ENCODE assay signal across 7 mouse cellular contexts in genomic region chr17:26602371-26602885, GRCm38 (mm10). TPM values are rescaled to one million over a fixed set of nuclear protein-coding genes. Genes with fewer than 3 reads are reported as not detected.
DNase-seq lines count a peak whose midpoint lies in the region; ATAC-seq and TF ChIP-seq lines count a peak whose summit lies in the region.

No protein-coding gene starts in this region.

- H3K9ac ChIP-seq in hindbrain, embryonic 15.5 days: no peak overlapping the region
- no peak overlapping the region for H3K9ac ChIP-seq in liver, embryonic 13.5 days

- WGBS in hindbrain, embryonic 15.5 days: 61% methylated on average over 12 of the region's 12 CpGs
- 76% methylated on average over 12 of the region's 12 CpGs for WGBS in liver, embryonic 13.5 days (ENCODE audit: insufficient replicate concordance)

- H3K9me3 ChIP-seq in E14TG2a.4 (ENCODE audit: low read length): no peaks in the 10 kb centered on the region
- no peaks in the 10 kb centered on the region for H3K9me3 ChIP-seq in hindbrain, embryonic 15.5 days
- no peaks in the 10 kb centered on the region for H3K9me3 ChIP-seq in liver, embryonic 13.5 days (replicated peaks)

- peaks cover 54% of the 10 kb centered on the region for H3K36me3 ChIP-seq in E14TG2a.4 (ENCODE audit: insufficient read depth, low read length)
- no peaks in the 10 kb centered on the region for H3K36me3 ChIP-seq in hindbrain, embryonic 15.5 days
- peaks cover 6% of the 10 kb centered on the region for H3K36me3 ChIP-seq in liver, embryonic 13.5 days

- H3K4me2 ChIP-seq in hindbrain, embryonic 15.5 days: no peak overlapping the region
- H3K4me2 ChIP-seq in liver, embryonic 13.5 days: no peak overlapping the region

- H3K4me3 ChIP-seq in E14TG2a.4 (replicated peaks; ENCODE audit: low read length): peak overlapping the region; percentile 50
- H3K4me3 ChIP-seq in embryonic fibroblast, embryonic 13.5 days (ENCODE audit: insufficient read depth, low read length): no peak overlapping the region
- no peak overlapping the region for H3K4me3 ChIP-seq in hindbrain, embryonic 15.5 days
- no peak overlapping the region for H3K4me3 ChIP-seq in liver, embryonic 13.5 days (replicated peaks)

- no peak for TF ChIP-seq CTCF in E14TG2a.4 (conservative IDR thresholded peaks at IDR 0.05; ENCODE audit: low read length)
- TF ChIP-seq CTCF in embryonic fibroblast, embryonic 13.5 days (IDR thresholded peaks at IDR 0.05; ENCODE audit: borderline replicate concordance, insufficient read depth, low read length): no peak

- DNase-seq in 3T3-L1 (ENCODE audit: low read depth, low spot score): peak; percentile 58
- no peak for DNase-seq in liver, embryonic 13.5 days
- no peak for DNase-seq in retina, embryonic 14.5 days (ENCODE audit: low spot score)
- no peak for DNase-seq in thymus, postnatal 36 days

- ATAC-seq in hindbrain, embryonic 15.5 days (ENCODE audit: low FRiP score, low read depth): 0 out of 2 replicates have a peak, but pooled peaks have one; percentile 50
- peak; percentile 31 for ATAC-seq in liver, embryonic 13.5 days (ENCODE audit: low read depth)

- H3K27me3 ChIP-seq in E14TG2a.4 (ENCODE audit: insufficient read depth, low read length): no peaks in the 10 kb centered on the region
- no peaks in the 10 kb centered on the region for H3K27me3 ChIP-seq in hindbrain, embryonic 15.5 days
- no peaks in the 10 kb centered on the region for H3K27me3 ChIP-seq in liver, embryonic 13.5 days

- peak overlapping the region; percentile 15 for H3K27ac ChIP-seq in embryonic fibroblast, embryonic 13.5 days (ENCODE audit: insufficient read depth, low read length)
- peak overlapping the region; percentile 58 for H3K27ac ChIP-seq in hindbrain, embryonic 15.5 days (replicated peaks)
- peak overlapping the region; percentile 74 for H3K27ac ChIP-seq in liver, embryonic 13.5 days

- no peak for TF ChIP-seq POLR2A in embryonic fibroblast, embryonic 13.5 days (IDR thresholded peaks at IDR 0.05; ENCODE audit: low read depth, low read length)

- H3K4me1 ChIP-seq in E14TG2a.4 (replicated peaks; ENCODE audit: low read depth, low read length): peaks cover 90% of the 10 kb centered on the region
- H3K4me1 ChIP-seq in embryonic fibroblast, embryonic 13.5 days (ENCODE audit: control insufficient read depth, insufficient read depth, low read length): peaks cover 27% of the 10 kb centered on the region
- H3K4me1 ChIP-seq in hindbrain, embryonic 15.5 days (replicated peaks): peaks cover 26% of the 10 kb centered on the region
- peaks cover 39% of the 10 kb centered on the region for H3K4me1 ChIP-seq in liver, embryonic 13.5 days (replicated peaks)

RNA-seq across cellular contexts. Expression of gene Dusp1, which starts 40.5 kb away (rescaled TPM):
- 36.3 and 60.1 TPM in 2 replicates for polyA plus RNA-seq in embryonic fibroblast, embryonic 13.5 days (2011; ENCODE audit: insufficient read length, low read depth, missing spikeins)
- polyA plus RNA-seq in hindbrain, embryonic 15.5 days (2015; fragmentation: Nextera tagmentation; extraction: Ambion mirVana): 27.7 and 34.6 TPM in 2 replicates
- polyA plus RNA-seq in liver, embryonic 13.5 days (2015; fragmentation: Nextera tagmentation; extraction: Ambion mirVana): 22.2 and 27.8 TPM in 2 replicates

RNA-seq across cellular contexts. Expression of gene Ergic1, which starts 41.1 kb away (rescaled TPM):
- polyA plus RNA-seq in embryonic fibroblast, embryonic 13.5 days (2011; ENCODE audit: insufficient read length, low read depth, missing spikeins): 376 and 420 TPM in 2 replicates
- polyA plus RNA-seq in hindbrain, embryonic 15.5 days (2015; fragmentation: Nextera tagmentation; extraction: Ambion mirVana): 91.3 and 97.3 TPM in 2 replicates
- 35.2 and 37.0 TPM in 2 replicates for polyA plus RNA-seq in liver, embryonic 13.5 days (2015; fragmentation: Nextera tagmentation; extraction: Ambion mirVana)

Comparison
In these comparisons a context has a peak if more than half of its experiments do, and no peak if none do; other contexts are left out.
1. H3K27ac ChIP-seq: peak in every context shown above with its lines; median percentile 74 in liver, embryonic 13.5 days; 58 in hindbrain, embryonic 15.5 days; 15 in embryonic fibroblast, embryonic 13.5 days.